Mouse (Mus musculus): Measurements from ENCODE around the gene Plac8. TPM values are rescaled to one million over a fixed set of nuclear protein-coding genes. Genes with fewer than 3 reads are reported as not detected.
A peak's percentile ranks its signal among the peaks of the same experiment; 100 is the strongest.

The Plac8 gene
- polyA plus RNA-seq, 1 experiment from 2014 or later: 1.8 TPM

DNA sequence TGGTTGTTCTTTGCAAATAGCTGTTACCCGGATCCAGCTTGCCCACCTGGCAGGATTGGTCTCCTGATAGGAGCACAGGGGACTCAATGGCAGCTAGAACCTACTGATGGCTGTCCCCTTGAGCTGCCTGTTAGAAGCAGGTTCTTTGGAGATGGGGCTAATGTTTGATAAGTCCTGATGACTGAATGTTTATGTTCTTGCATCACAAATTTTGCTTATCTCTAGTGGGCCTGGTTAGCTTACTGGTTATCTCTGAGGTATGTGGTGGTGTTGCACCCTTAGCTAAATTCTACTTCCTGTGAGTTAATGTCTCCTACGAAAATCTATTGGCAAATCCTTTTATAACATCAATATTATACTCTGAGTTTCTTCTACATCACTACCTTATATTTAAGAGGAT, 20.1 kb downstream of the Plac8 start:
- Histone ChIP-seq H3K4me1 (no peaks in the 10 kb centered on the region), H3K9me3 (replicated peaks) (no peaks in the 10 kb centered on the region), H3K4me2 (replicated peaks) (no peak overlapping the region), H3K4me3 (no peak overlapping the region), H3K27ac (no peak overlapping the region), H3K27me3 (no peaks in the 10 kb centered on the region), H3K9ac (no peak overlapping the region), H3K36me3 (peaks cover 30% of the 10 kb centered on the region)
- no peak for ATAC-seq (ENCODE audit: low FRiP score)
- WGBS: 74% methylated on average over 2 of the region's 2 CpGs

- Histone ChIP-seq H3K27me3 (no peaks in the 10 kb centered on the region), H3K9me3 (replicated peaks) (no peaks in the 10 kb centered on the region), H3K4me3 (no peak overlapping the region), H3K9ac (no peak overlapping the region), H3K27ac (no peak overlapping the region), H3K4me2 (replicated peaks) (no peak overlapping the region), H3K36me3 (peaks cover 45% of the 10 kb centered on the region), H3K4me1 (no peaks in the 10 kb centered on the region)
- no peak for ATAC-seq (ENCODE audit: low FRiP score)
- 95% methylated on average over 1 of the region's 1 CpGs for WGBS
Observed at GRCm38 (mm10) chr5:100550151-100550550, 21.9 kb downstream of the Plac8 start.

GRCm38 (mm10) chr5:100549311-100549710, 22.7 kb downstream of the Plac8 start:
- H3K9me3 ChIP-seq (replicated peaks): no peaks in the 10 kb centered on the region
- WGBS: 96% methylated on average over 4 of the region's 4 CpGs
- no peaks in the 10 kb centered on the region for H3K27me3 ChIP-seq
- no peak overlapping the region for H3K9ac ChIP-seq
- H3K4me2 ChIP-seq (replicated peaks): no peak overlapping the region
- ATAC-seq (ENCODE audit: low FRiP score): no peak
- H3K4me3 ChIP-seq: no peak overlapping the region
- H3K4me1 ChIP-seq: no peaks in the 10 kb centered on the region
- H3K27ac ChIP-seq: no peak overlapping the region
- peaks cover 52% of the 10 kb centered on the region for H3K36me3 ChIP-seq

- Histone ChIP-seq H3K4me1 (no peaks in the 10 kb centered on the region), H3K36me3 (peaks cover 59% of the 10 kb centered on the region), H3K4me2 (replicated peaks) (no peak overlapping the region), H3K27me3 (no peaks in the 10 kb centered on the region), H3K4me3 (no peak overlapping the region), H3K9ac (no peak overlapping the region), H3K27ac (no peak overlapping the region), H3K9me3 (replicated peaks) (no peaks in the 10 kb centered on the region)
- WGBS: 98% methylated on average over 2 of the region's 2 CpGs
- ATAC-seq (ENCODE audit: low FRiP score): no peak
Observed at GRCm38 (mm10) chr5:100548236-100548635, 23.8 kb downstream of the Plac8 start.

DNA sequence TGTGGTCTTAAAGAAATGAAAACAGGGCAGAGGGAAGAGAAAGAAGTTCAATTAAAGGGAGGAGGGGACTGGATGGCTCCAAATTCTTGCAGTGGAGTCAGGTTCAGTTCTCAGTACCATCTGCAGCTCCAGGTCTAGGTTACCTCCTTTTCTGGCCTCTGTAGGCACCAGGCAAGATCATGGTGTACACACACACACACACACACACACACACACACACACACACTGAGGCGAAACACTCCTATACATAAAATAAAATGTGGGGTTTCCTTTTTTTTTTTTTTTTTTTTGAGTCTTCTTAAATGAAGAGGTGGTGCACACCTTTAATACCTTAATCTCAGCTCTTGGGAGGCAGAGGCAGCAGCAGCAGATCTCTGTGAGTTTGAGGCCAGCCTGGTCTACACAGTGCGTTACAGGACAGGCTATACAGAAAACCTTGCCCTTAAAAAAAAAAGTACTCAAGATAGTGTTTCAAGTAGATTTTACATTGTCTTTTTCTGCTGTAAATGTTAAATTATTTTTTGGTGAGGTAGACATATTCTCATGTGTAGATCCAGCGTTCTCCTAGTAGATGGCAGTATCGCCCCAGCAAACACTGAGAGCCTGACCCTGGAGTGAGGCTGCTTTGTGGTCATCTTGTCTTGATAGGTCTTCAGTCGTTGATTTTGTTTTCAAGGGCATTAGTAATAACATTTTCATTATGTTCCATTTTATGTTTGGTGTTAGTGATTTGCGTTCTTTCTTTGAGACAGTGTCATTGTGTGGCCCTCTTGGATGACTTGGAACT, 25.6 kb downstream of the Plac8 start:
- H3K4me2 ChIP-seq (replicated peaks): no peak overlapping the region
- H3K4me3 ChIP-seq: no peak overlapping the region
- H3K4me1 ChIP-seq: no peaks in the 10 kb centered on the region
- H3K27me3 ChIP-seq: no peaks in the 10 kb centered on the region
- WGBS: 96% methylated on average over 6 of the region's 6 CpGs
- peaks cover 75% of the 10 kb centered on the region for H3K36me3 ChIP-seq
- no peaks in the 10 kb centered on the region for H3K9me3 ChIP-seq (replicated peaks)
- no peak overlapping the region for H3K9ac ChIP-seq
- no peak for ATAC-seq (ENCODE audit: low FRiP score)
- H3K27ac ChIP-seq: no peak overlapping the region

DNA sequence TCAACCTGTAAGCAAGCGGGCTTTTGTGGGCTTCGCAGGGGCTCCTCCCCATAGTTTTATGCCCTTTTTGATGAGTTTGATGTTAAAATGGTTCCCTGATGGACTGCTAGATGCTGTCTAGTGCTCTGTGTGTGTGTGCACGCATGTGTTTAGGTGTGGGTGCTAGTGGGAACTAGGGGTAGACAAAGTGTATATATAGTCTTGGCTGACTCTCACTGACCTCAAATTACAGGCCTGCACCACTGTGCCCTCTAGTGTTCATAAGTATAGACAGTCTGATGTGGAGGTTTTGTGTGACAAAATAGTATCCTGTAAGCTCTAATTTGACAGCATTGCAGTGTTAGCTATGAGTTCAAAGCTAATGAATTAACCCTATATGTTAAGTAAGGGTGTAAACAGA, 35.4 kb downstream of the Plac8 start:
- H3K4me2 ChIP-seq (replicated peaks): no peak overlapping the region
- H3K27ac ChIP-seq: no peak overlapping the region
- no peaks in the 10 kb centered on the region for H3K27me3 ChIP-seq
- WGBS: 88% methylated on average over 3 of the region's 3 CpGs
- no peak overlapping the region for H3K9ac ChIP-seq
- no peaks in the 10 kb centered on the region for H3K9me3 ChIP-seq (replicated peaks)
- no peak overlapping the region for H3K4me3 ChIP-seq
- ATAC-seq (ENCODE audit: low FRiP score): no peak
- peaks cover 57% of the 10 kb centered on the region for H3K36me3 ChIP-seq
- H3K4me1 ChIP-seq: no peaks in the 10 kb centered on the region

- Histone ChIP-seq H3K9me3 (replicated peaks) (no peaks in the 10 kb centered on the region), H3K4me2 (replicated peaks) (no peak overlapping the region), H3K27ac (no peak overlapping the region), H3K4me1 (no peaks in the 10 kb centered on the region), H3K27me3 (no peaks in the 10 kb centered on the region), H3K4me3 (no peak overlapping the region), H3K9ac (no peak overlapping the region), H3K36me3 (peaks cover 59% of the 10 kb centered on the region)
- WGBS: 89% methylated on average over 7 of the region's 7 CpGs
- no peak for ATAC-seq (ENCODE audit: low FRiP score)
Observed at GRCm38 (mm10) chr5:100535826-100536225, 36.2 kb downstream of the Plac8 start.

DNA sequence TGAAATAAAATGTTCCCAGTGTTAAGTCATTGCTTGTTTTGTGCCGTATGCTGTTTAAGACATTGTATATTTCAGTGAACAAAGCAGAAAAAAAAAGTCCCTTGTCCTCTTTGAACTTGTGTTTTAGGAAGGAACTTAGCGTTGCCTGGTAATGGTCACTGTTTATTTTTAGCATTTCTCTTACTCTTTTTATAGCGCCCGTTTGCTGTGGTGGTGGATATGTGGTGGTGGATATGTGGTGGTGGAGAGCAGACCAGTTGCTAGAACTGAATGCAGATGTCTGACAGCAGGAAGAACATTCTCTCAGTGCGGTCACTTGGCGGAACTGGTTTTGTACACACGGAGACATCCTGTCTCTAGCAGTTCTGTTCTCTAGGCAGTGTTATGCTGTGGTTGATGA, 45.9 kb downstream of the Plac8 start:
- H3K4me2 ChIP-seq (replicated peaks): no peak overlapping the region
- H3K9ac ChIP-seq: no peak overlapping the region
- H3K27ac ChIP-seq: no peak overlapping the region
- H3K9me3 ChIP-seq (replicated peaks): no peaks in the 10 kb centered on the region
- H3K4me3 ChIP-seq: no peak overlapping the region
- H3K36me3 ChIP-seq: peaks cover 37% of the 10 kb centered on the region
- 95% methylated on average over 7 of the region's 7 CpGs for WGBS
- no peaks in the 10 kb centered on the region for H3K27me3 ChIP-seq
- ATAC-seq (ENCODE audit: low FRiP score): no peak
- H3K4me1 ChIP-seq: no peaks in the 10 kb centered on the region

- H3K4me1 ChIP-seq: no peaks in the 10 kb centered on the region
- H3K4me3 ChIP-seq: no peak overlapping the region
- no peak overlapping the region for H3K27ac ChIP-seq
- no peak overlapping the region for H3K4me2 ChIP-seq (replicated peaks)
- no peaks in the 10 kb centered on the region for H3K9me3 ChIP-seq (replicated peaks)
- H3K36me3 ChIP-seq: peaks cover 32% of the 10 kb centered on the region
- H3K9ac ChIP-seq: no peak overlapping the region
- WGBS: 87% methylated on average over 3 of the region's 3 CpGs
- ATAC-seq (ENCODE audit: low FRiP score): no peak
- no peaks in the 10 kb centered on the region for H3K27me3 ChIP-seq
Observed at GRCm38 (mm10) chr5:100525620-100526019, 46.4 kb downstream of the Plac8 start.

DNA sequence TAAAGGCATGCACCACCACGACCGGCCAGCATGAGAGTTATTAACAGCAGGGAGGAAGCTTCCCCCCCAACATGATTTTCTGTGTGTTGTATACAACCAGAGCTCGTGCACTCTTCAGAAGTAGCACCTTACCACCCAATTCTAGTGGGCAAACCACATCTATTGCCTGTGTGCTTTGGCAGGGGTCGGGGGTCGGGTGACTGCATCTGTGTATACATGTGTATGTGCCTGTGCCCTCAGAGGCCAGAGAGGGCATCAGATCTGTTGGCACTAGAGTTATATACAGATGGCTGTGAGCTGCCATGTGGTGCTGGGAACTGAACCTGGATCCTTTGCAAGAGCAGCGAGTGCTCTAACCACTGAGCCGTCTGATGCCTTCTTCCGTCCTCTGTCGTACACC, 47.1 kb downstream of the Plac8 start:
- Histone ChIP-seq H3K9ac (no peak overlapping the region), H3K9me3 (replicated peaks) (no peaks in the 10 kb centered on the region), H3K4me1 (peaks cover 3% of the 10 kb centered on the region), H3K27ac (no peak overlapping the region), H3K4me2 (replicated peaks) (no peak overlapping the region), H3K27me3 (no peaks in the 10 kb centered on the region), H3K4me3 (no peak overlapping the region), H3K36me3 (peaks cover 25% of the 10 kb centered on the region)
- no peak for ATAC-seq (ENCODE audit: low FRiP score)
- WGBS: 97% methylated on average over 9 of the region's 9 CpGs

DNA sequence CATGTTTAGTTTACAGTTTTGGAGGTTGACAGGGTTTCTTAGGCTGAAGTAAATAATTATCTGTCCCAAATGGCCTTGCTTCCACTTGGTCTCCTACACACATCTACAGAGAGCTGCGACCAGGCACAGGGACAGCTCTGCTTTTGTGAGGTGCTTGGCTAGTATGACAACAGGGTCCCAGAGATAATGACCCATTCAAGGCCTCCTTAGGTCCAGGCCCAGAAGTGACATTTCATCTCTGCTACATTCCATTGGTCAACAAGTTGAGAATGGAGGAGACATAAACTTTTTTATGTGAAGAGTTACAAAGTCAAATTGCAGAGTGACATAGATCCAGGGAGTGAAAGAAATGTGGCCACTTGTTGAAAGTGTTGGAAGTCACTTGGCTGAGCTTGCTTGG, 48.7 kb downstream of the Plac8 start:
- no peaks in the 10 kb centered on the region for H3K9me3 ChIP-seq (replicated peaks)
- H3K36me3 ChIP-seq: peaks cover 12% of the 10 kb centered on the region
- H3K9ac ChIP-seq: no peak overlapping the region
- no peaks in the 10 kb centered on the region for H3K27me3 ChIP-seq
- peaks cover 12% of the 10 kb centered on the region for H3K4me1 ChIP-seq
- H3K4me2 ChIP-seq (replicated peaks): no peak overlapping the region
- ATAC-seq (ENCODE audit: low FRiP score): no peak
- H3K4me3 ChIP-seq: no peak overlapping the region
- 83% methylated on average over 1 of the region's 1 CpGs for WGBS
- no peak overlapping the region for H3K27ac ChIP-seq

DNA sequence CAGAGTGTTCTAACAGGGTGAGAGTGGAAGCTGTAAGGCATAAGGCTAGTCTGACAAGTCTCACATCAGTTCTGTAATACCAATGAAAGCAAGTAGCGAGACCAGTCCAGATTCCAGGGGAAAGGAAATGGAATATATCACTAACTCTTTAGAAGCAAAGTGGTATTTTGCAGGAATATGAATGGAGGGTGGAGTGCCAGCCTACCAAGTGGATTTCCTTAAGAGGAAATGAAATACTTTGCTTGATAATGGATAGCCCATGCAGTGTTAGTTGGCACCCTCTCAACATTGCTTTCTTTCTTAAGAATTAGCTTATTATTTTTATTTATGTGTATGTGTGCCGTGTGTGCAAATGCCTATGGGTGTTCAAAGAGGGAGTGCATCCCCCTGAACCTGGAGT, 51.8 kb downstream of the Plac8 start:
- H3K36me3 ChIP-seq: peaks cover 10% of the 10 kb centered on the region; the same call in 1 of the 2 replicates
- no peak overlapping the region for H3K27ac ChIP-seq
- no peak overlapping the region for H3K9ac ChIP-seq
- ATAC-seq (ENCODE audit: low FRiP score): no peak
- H3K4me1 ChIP-seq: peaks cover 15% of the 10 kb centered on the region
- 0 out of 2 replicates have a peak overlapping the region, but pooled peaks have one; percentile 0 for H3K4me2 ChIP-seq (replicated peaks)
- H3K9me3 ChIP-seq (replicated peaks): no peaks in the 10 kb centered on the region
- H3K4me3 ChIP-seq: no peak overlapping the region
- 94% methylated on average over 2 of the region's 2 CpGs for WGBS
- no peaks in the 10 kb centered on the region for H3K27me3 ChIP-seq

DNA sequence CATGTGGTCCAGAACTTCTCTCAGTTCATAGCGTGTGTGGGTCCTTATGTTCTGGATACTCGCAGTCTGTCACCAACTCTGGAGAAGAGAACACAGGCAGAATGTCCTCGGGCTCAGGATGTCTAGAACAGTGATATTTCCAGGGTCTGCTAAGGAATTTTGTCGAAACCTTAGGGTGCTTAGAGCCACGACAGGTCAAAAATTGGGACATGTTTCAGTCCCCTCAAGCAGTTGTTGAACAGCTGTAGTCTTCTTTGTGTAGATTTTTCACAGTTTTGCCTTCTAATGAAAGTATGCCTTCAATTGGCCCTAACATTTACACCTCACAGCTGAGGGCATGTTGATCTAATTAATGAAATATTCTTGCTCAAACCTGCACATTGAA, 53.0 kb downstream of the Plac8 start:
- WGBS: 11% methylated on average over 5 of the region's 5 CpGs
- Histone ChIP-seq H3K9ac (peak overlapping the region; percentile 84), H3K9me3 (replicated peaks) (no peaks in the 10 kb centered on the region), H3K4me3 (peak overlapping the region; percentile 69), H3K4me1 (peaks cover 15% of the 10 kb centered on the region), H3K27ac (0 out of 2 replicates have a peak overlapping the region, but pooled peaks have one; percentile 81), H3K4me2 (replicated peaks) (peak overlapping the region; percentile 68), H3K27me3 (0 out of 2 replicates have a peak, but pooled peaks cover 2% of the 10 kb centered on the region), H3K36me3 (peaks cover under 1% of the 10 kb centered on the region; the same call in 1 of the 2 replicates)
- ATAC-seq (ENCODE audit: low FRiP score): no peak
